Mouse (Mus musculus): ENCODE measurements around the gene Mrpl14.

DNA sequence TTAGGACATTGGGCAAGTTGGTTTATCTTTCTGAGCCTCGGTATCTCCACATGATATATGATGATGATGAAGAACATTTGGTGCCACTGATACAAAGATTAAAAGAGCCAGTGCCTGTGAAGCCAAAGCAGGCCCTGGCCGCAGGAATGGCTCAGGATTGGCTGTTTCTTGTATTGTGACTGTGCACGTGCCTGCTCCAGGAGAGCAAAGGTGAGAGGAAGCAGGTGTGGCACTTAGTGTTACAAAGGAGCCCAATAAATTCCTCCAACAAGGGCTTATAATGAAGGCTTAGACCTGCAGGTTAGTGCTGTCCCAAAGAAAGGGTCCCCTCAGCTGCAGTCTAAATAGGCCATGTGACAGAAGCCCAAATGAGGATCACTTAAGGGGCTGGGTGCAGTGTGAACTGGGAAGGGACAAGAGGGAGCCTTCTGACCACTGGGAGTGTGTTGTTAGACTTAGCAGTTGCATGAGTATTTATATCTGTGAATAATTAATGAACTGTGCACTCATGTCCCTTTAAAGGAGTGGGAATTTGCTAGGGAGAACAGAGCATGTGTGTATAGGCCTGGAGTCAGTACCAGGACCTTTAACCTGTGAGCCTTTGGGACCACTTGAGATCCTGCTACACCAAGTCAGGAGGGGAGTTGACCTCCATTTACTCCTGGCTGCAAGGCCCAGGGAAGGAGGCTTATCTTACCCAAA lies 13.1 kb downstream of the Mrpl14 start:
- TF ChIP-seq GATA1 (IDR thresholded peaks at IDR 0.05; ENCODE audit: low read length), result no peak
- no peak for TF ChIP-seq TAL1 (IDR thresholded peaks at IDR 0.05; ENCODE audit: low read length)

Data from erythroblast, embryonic 14.5 days (primary cell).